Mouse (Mus musculus) kidney, embryonic 14.5 days (tissue): Measurements from ENCODE around the gene Fam206a. TPM values are rescaled to one million over a fixed set of nuclear protein-coding genes. Genes with fewer than 3 reads are reported as not detected.

Experiments
- ATAC-seq: fragments of 200-750 bp; cut with Nextera tagmentation; 2 replicates; pipeline ENCODE4 v1.8.0; 2017; ENCODE audit warnings: moderate number of reproducible peaks, mild to moderate bottlenecking, moderate TSS enrichment, moderate library complexity; ENCODE audit not compliant: low FRiP score, low TSS enrichment
- H3K27ac ChIP-seq: fragments of 300-500 bp; sonication (generic); 2 replicates; pipeline ENCODE4 v1.5.1; 2014; ENCODE audit warnings: low read depth, mild to moderate bottlenecking, low read length, moderate library complexity, mixed read lengths
- H3K27me3 ChIP-seq: fragments of 300-500 bp; sonication (generic); 2 replicates; pipeline ENCODE4 v1.6.1; 2014; ENCODE audit warnings: mild to moderate bottlenecking, low read length; ENCODE audit not compliant: control insufficient read depth, insufficient read depth
- H3K36me3 ChIP-seq: fragments of 300-500 bp; sonication (generic); 2 replicates; pipeline ENCODE4 v1.6.1; 2014; ENCODE audit warnings: low read length, mixed read lengths; ENCODE audit not compliant: control insufficient read depth, insufficient read depth
- H3K4me1 ChIP-seq: fragments of 300-500 bp; sonication (generic); 2 replicates; pipeline ENCODE4 v1.6.1; 2014; ENCODE audit warnings: low read length, mixed read lengths; ENCODE audit not compliant: control insufficient read depth, insufficient read depth
- H3K4me2 ChIP-seq: fragments of 300-500 bp; sonication (generic); replicated peaks from 2 replicates; pipeline ENCODE4 v1.6.1; 2014; ENCODE audit warnings: low read depth, mild to moderate bottlenecking, low read length
- H3K4me3 ChIP-seq: fragments of 300-500 bp; sonication (generic); 2 replicates; pipeline ENCODE4 v1.5.1; 2014; ENCODE audit warnings: mild to moderate bottlenecking, low read length
- H3K9ac ChIP-seq: fragments of 300-500 bp; sonication (generic); 2 replicates; pipeline ENCODE4 v1.6.1; 2014; ENCODE audit warnings: low read depth, mild to moderate bottlenecking, low read length, moderate library complexity
- H3K9me3 ChIP-seq: fragments of 300-500 bp; sonication (generic); 2 replicates; pipeline ENCODE4 v1.6.1; 2016; ENCODE audit warnings: low read length; ENCODE audit not compliant: control insufficient read depth
- WGBS: fragments of 180-500 bp; shearing (Covaris S2); extraction: QIAGEN DNeasy Blood & Tissue Kit; methylation state at CpG from one replicate; pipeline ENCODE4 v1.1.7; 2014; 5-methylcytosine and 5-hydroxymethylcytosine counted together
- polyA plus RNA-seq: library from polyadenylated mRNA; unstranded; fragments of >200 nt; fragmentation: Nextera tagmentation; extraction: Ambion mirVana; gene quantifications from 2 replicates; pipeline ENCODE4 v1.2.1, GENCODE M21; 2014

Fam206a gene
- polyA plus RNA-seq, 1 experiment from 2014 or later, result 27.1 TPM

GRCm38 (mm10) chr4:56809050-56809449, 6.9 kb downstream of the Fam206a start:
- ATAC-seq, result no peak
- no peaks in the 10 kb centered on the region for H3K4me1 ChIP-seq
- WGBS, result 80% methylated on average over 4 of the region's 4 CpGs
- no peak overlapping the region for H3K4me2 ChIP-seq
- no peak overlapping the region for H3K9ac ChIP-seq
- peaks cover 38% of the 10 kb centered on the region for H3K36me3 ChIP-seq
- H3K27ac ChIP-seq, result no peak overlapping the region
- no peak overlapping the region for H3K4me3 ChIP-seq
- no peaks in the 10 kb centered on the region for H3K9me3 ChIP-seq
- no peaks in the 10 kb centered on the region for H3K27me3 ChIP-seq

GRCm38 (mm10) chr4:56811642-56812041, 9.5 kb downstream of the Fam206a start:
- H3K36me3 ChIP-seq, result peaks cover 29% of the 10 kb centered on the region; the same call in 1 of the 2 replicates
- H3K4me3 ChIP-seq, result no peak overlapping the region
- ATAC-seq, result no peak
- no peak overlapping the region for H3K4me2 ChIP-seq
- no peak overlapping the region for H3K9ac ChIP-seq
- 83% methylated on average over 3 of the region's 3 CpGs for WGBS
- no peak overlapping the region for H3K27ac ChIP-seq
- H3K9me3 ChIP-seq, result no peaks in the 10 kb centered on the region
- no peaks in the 10 kb centered on the region for H3K27me3 ChIP-seq
- H3K4me1 ChIP-seq, result no peaks in the 10 kb centered on the region

- 87% methylated on average over 4 of the region's 4 CpGs for WGBS
These were observed 10.0 kb downstream of the Fam206a start for GRCm38 (mm10) chr4:56812096-56812495.

DNA sequence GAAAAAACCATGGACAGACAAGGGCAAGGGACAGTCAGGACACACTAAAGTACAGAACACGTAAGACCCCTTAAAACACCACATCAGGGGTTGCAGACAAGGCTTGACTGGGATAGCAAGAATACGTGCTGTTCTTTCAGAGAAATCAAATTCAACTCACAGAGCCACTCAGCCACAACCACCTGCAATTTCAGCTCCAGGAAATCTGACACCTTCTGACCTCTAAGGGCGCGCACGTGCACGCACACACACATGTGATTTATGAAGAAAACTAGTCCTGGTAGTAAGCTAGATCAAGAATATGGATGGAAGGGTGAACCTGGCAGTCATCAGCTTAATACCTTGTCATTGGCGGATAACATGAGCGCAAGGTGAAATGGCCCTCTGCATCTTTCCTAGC, 13.0 kb downstream of the Fam206a start:
- Histone ChIP-seq H3K4me2 (no peak overlapping the region), H3K27me3 (no peaks in the 10 kb centered on the region), H3K9ac (no peak overlapping the region), H3K4me1 (no peaks in the 10 kb centered on the region), H3K27ac (no peak overlapping the region), H3K36me3 (peaks cover 19% of the 10 kb centered on the region; the same call in 1 of the 2 replicates), H3K9me3 (no peaks in the 10 kb centered on the region), H3K4me3 (no peak overlapping the region)
- no peak for ATAC-seq
- WGBS, result 54% methylated on average over 8 of the region's 8 CpGs

More at GRCm38 (mm10) chr4:56812096-56812495, 10.0 kb downstream of the Fam206a start:
- H3K4me2 ChIP-seq, result no peak overlapping the region
- no peak overlapping the region for H3K4me3 ChIP-seq
- H3K4me1 ChIP-seq, result no peaks in the 10 kb centered on the region
- ATAC-seq, result no peak
- H3K36me3 ChIP-seq, result peaks cover 25% of the 10 kb centered on the region; the same call in 1 of the 2 replicates
- H3K9ac ChIP-seq, result no peak overlapping the region
- no peak overlapping the region for H3K27ac ChIP-seq
- H3K9me3 ChIP-seq, result no peaks in the 10 kb centered on the region
- H3K27me3 ChIP-seq, result no peaks in the 10 kb centered on the region

DNA sequence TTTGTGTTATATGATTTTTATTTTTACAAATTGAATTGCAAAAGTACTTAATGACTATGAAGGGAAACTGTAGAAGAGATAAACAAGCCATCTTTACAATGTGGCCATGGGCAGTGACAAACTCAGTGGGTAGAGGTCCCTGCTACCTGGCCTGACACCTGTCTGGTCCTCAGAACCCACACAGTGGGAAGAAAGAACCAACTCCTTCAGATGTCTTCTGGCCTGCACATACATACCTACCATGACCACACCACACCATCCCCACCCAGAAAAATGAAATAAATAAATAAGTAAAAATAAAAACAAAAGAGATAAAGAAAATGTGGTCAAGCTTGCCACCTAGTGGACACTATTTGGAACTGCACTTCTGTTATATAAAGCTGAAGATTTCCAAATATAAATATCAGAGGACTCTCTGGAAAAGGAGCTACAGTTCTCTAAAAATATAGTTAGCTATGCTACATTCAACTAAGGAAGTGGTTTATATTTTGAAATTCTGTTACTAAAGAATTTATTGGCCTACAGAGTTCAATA, 17.9 kb downstream of the Fam206a start:
- H3K4me3 ChIP-seq, result no peak overlapping the region
- no peaks in the 10 kb centered on the region for H3K27me3 ChIP-seq
- H3K4me2 ChIP-seq, result no peak overlapping the region
- ATAC-seq, result no peak
- H3K36me3 ChIP-seq, result peaks cover 4% of the 10 kb centered on the region; the same call in 1 of the 2 replicates
- H3K9ac ChIP-seq, result no peak overlapping the region
- no peak overlapping the region for H3K27ac ChIP-seq
- H3K4me1 ChIP-seq, result no peaks in the 10 kb centered on the region
- H3K9me3 ChIP-seq, result no peaks in the 10 kb centered on the region

DNA sequence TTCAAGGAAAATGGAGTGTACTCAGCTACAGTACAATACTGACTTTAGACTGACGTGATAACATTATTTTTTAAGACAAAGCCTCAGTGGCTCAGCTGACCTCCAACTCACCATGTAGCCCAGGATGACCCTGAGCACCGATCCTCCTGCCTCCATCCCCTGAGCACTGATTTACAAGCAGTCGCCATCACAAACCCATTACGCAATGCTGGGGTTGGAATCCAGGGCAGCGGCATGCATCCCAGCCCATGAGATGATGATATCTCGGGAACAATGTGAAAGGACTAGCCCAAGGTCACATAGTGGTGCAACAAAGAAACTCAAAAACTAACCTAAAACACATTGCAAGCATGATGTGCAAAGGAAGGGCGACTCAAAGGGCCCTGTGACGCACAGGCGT, 22.1 kb downstream of the Fam206a start:
- no peak overlapping the region for H3K4me3 ChIP-seq
- H3K9me3 ChIP-seq, result no peaks in the 10 kb centered on the region
- no peak overlapping the region for H3K9ac ChIP-seq
- WGBS, result 90% methylated on average over 9 of the region's 9 CpGs
- H3K27ac ChIP-seq, result no peak overlapping the region
- H3K27me3 ChIP-seq, result no peaks in the 10 kb centered on the region
- no peak for ATAC-seq
- H3K36me3 ChIP-seq, result peaks cover 8% of the 10 kb centered on the region; the same call in 1 of the 2 replicates
- H3K4me1 ChIP-seq, result no peaks in the 10 kb centered on the region
- H3K4me2 ChIP-seq, result no peak overlapping the region

DNA sequence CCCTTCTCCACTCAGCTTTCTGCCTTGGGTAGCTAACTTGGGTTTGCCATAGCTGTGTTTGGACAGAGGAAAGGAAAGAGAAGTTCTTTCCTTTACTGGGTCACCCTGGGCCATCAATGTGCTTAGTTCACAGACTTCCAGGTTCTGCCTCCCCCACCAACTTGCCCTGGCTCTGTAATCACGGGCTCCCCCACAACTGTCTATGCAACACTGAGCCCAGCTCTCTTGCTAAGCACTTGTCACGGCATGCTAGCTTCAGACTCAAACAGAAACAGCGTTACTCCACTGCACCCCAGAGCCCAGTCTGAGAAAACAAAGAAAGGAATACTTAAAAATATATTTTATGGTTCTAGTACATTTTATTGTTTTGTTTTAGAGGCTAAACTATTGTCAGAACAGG, 26.8 kb downstream of the Fam206a start:
- peaks cover 10% of the 10 kb centered on the region; the same call in 1 of the 2 replicates for H3K4me1 ChIP-seq
- H3K4me3 ChIP-seq, result no peak overlapping the region
- 43% methylated on average over 3 of the region's 3 CpGs for WGBS
- peak; percentile 50; the same call in 1 of the 2 replicates for ATAC-seq
- H3K27me3 ChIP-seq, result no peaks in the 10 kb centered on the region
- no peaks in the 10 kb centered on the region for H3K9me3 ChIP-seq
- no peak overlapping the region for H3K9ac ChIP-seq
- no peak overlapping the region for H3K4me2 ChIP-seq
- H3K27ac ChIP-seq, result peak overlapping the region; percentile 31; the same call in 1 of the 2 replicates
- H3K36me3 ChIP-seq, result peaks cover 16% of the 10 kb centered on the region; the same call in 1 of the 2 replicates

DNA sequence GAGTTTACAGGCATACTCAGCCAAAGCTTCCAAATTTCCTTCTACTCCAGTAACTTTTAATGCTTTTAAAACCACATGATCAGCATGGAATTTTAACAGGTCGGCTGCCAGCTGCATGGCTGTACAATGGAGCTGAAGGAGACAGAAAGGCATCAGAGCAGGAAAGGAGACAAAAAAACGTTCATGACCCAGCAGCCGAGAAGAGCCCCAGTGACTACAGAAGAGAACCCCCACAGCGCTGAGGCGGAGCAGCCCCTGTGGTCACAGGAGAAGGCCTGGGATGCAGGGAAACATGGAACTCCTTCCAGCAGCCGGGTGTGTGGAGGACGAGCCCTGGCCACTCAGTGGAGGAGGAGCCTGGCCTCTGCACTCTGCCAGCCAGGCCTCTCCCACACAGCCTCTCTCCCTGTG, 27.4 kb downstream of the Fam206a start:
- Histone ChIP-seq H3K27ac (peak overlapping the region; percentile 31), H3K27me3 (no peaks in the 10 kb centered on the region), H3K9me3 (no peaks in the 10 kb centered on the region), H3K4me2 (no peak overlapping the region), H3K9ac (no peak overlapping the region), H3K36me3 (peaks cover 16% of the 10 kb centered on the region; the same call in 1 of the 2 replicates), H3K4me3 (no peak overlapping the region), H3K4me1 (peaks cover 10% of the 10 kb centered on the region; the same call in 1 of the 2 replicates)
- ATAC-seq, result peak; percentile 86
- WGBS, result 25% methylated on average over 7 of the region's 7 CpGs

- Histone ChIP-seq H3K27ac (no peak overlapping the region), H3K4me3 (no peak overlapping the region), H3K4me2 (no peak overlapping the region), H3K4me1 (peaks cover 10% of the 10 kb centered on the region; the same call in 1 of the 2 replicates), H3K9ac (no peak overlapping the region), H3K36me3 (peaks cover 16% of the 10 kb centered on the region; the same call in 1 of the 2 replicates), H3K9me3 (no peaks in the 10 kb centered on the region), H3K27me3 (no peaks in the 10 kb centered on the region)
- 52% methylated on average over 13 of the region's 13 CpGs for WGBS
- ATAC-seq, result no peak
These were observed 29.0 kb downstream of the Fam206a start for GRCm38 (mm10) chr4:56831013-56831609.
